Mouse (Mus musculus) G1E (cell line): ENCODE measurements around the gene Shb. TPM values are rescaled to one million over a fixed set of nuclear protein-coding genes. Genes with fewer than 3 reads are reported as not detected.
A peak's percentile ranks its signal among the peaks of the same experiment; 100 is the strongest.
"Not testable (repeated sequence)": the region's sequence is repeated elsewhere in the genome, so short reads cannot be mapped to it uniquely, and the experiment has no call there.

Source experiments
- ATAC-seq: 2 replicates; pipeline ENCODE4 v1.8.0; 2016; ENCODE audit warnings: mild to moderate bottlenecking; ENCODE audit not compliant: insufficient number of reproducible peaks, poor library complexity, low FRiP score, severe bottlenecking; ENCODE audit errors: extremely low read depth
- DNase-seq: peaks from one replicate; pipeline ENCODE4 v3.0.0; 2012; ENCODE audit warnings: low spot score
- H3K27me3 ChIP-seq: 2 replicates; pipeline ENCODE4 v1.6.1; 2012; ENCODE audit warnings: mild to moderate bottlenecking, low read length, inconsistent platforms; ENCODE audit not compliant: insufficient read depth
- H3K36me3 ChIP-seq: replicated peaks from 2 replicates; pipeline ENCODE3; 2012; ENCODE audit warnings: mild to moderate bottlenecking, inconsistent platforms
- H3K4me1 ChIP-seq: 2 replicates; pipeline ENCODE4 v1.6.1; 2012; ENCODE audit warnings: low read depth, low read length, inconsistent platforms, mixed read lengths; ENCODE audit not compliant: insufficient read depth
- H3K4me3 ChIP-seq: 2 replicates; pipeline ENCODE4 v1.5.1; 2012; ENCODE audit warnings: low read depth, mild to moderate bottlenecking, inconsistent platforms, low read length, moderate library complexity, mixed read lengths
- H3K9me3 ChIP-seq: replicated peaks from 2 replicates; pipeline ENCODE4 v1.6.1; 2012; ENCODE audit warnings: inconsistent platforms
- CTCF ChIP-seq: IDR thresholded peaks from 2 replicates; pipeline ENCODE4 v1.5.1; 2012; ENCODE audit warnings: low read depth, low read length, inconsistent platforms, mixed read lengths
- GATA1 ChIP-seq: IDR thresholded peaks from 2 replicates; pipeline ENCODE4 v1.6.1; 2012; ENCODE audit warnings: borderline replicate concordance, low read length, inconsistent platforms, mixed read lengths
- GATA2 ChIP-seq: IDR thresholded peaks from 2 replicates; pipeline ENCODE4 v1.6.1; 2012; ENCODE audit warnings: low read depth, low read length, inconsistent platforms, borderline replicate concordance
- POLR2AphosphoS5 ChIP-seq: IDR thresholded peaks from 2 replicates; pipeline ENCODE4 v1.6.1; 2012; ENCODE audit warnings: low read depth, low read length, inconsistent platforms; ENCODE audit not compliant: insufficient replicate concordance
- TAL1 ChIP-seq: conservative IDR thresholded peaks from 2 replicates; pipeline ENCODE4 v1.6.1; 2012; ENCODE audit warnings: low read depth, low read length, inconsistent platforms, mixed read lengths
- polyA plus RNA-seq: library from polyadenylated mRNA; stranded (reverse); fragments of >175 nt; gene quantifications from 2 replicates; pipeline ENCODE4 v1.2.3, GENCODE M21; 2012
- total RNA-seq, 2 experiments: library from RNA; stranded (forward) in 1 of 2; stranded (reverse) in 1 of 2; fragments of 200-1000 nt in 1 of 2; fragments of >200 nt in 1 of 2; fragmentation: Nextera tagmentation in 1 of 2; gene quantifications; 2 replicates each; pipeline ENCODE4 v1.2.3; 2014 to 2017

Gene Shb
- total and polyA plus RNA-seq, 3 experiments: not detected

GRCm38 (mm10) chr4:45404086-45404485 lies 128.2 kb downstream of the Shb start:
- H3K27me3 ChIP-seq: no peaks in the 10 kb centered on the region
- DNase-seq (no peak), ATAC-seq (no peak)
- peaks cover 8% of the 10 kb centered on the region for H3K9me3 ChIP-seq
- peak overlapping the region; percentile 38; the same call in 1 of the 2 replicates for H3K4me3 ChIP-seq
- TF ChIP-seq TAL1 (no peak), CTCF (no peak), GATA1 (no peak), GATA2 (no peak), POLR2AphosphoS5 (no peak)
- H3K36me3 ChIP-seq: peaks cover 62% of the 10 kb centered on the region
- peaks cover 63% of the 10 kb centered on the region for H3K4me1 ChIP-seq

- Histone ChIP-seq H3K4me1 (peaks cover 63% of the 10 kb centered on the region), H3K4me3 (no peak overlapping the region; the same call in 1 of the 2 replicates), H3K9me3 (peaks cover 12% of the 10 kb centered on the region), H3K36me3 (peaks cover 68% of the 10 kb centered on the region), H3K27me3 (no peaks in the 10 kb centered on the region)
- ATAC-seq (no peak), DNase-seq (no peak)
- TF ChIP-seq CTCF: no peak
- no peak for TF ChIP-seq TAL1
- no peak for TF ChIP-seq GATA1
- TF ChIP-seq POLR2AphosphoS5: no peak
- no peak for TF ChIP-seq GATA2
Observed at GRCm38 (mm10) chr4:45403499-45403878, 128.8 kb downstream of the Shb start.

DNA sequence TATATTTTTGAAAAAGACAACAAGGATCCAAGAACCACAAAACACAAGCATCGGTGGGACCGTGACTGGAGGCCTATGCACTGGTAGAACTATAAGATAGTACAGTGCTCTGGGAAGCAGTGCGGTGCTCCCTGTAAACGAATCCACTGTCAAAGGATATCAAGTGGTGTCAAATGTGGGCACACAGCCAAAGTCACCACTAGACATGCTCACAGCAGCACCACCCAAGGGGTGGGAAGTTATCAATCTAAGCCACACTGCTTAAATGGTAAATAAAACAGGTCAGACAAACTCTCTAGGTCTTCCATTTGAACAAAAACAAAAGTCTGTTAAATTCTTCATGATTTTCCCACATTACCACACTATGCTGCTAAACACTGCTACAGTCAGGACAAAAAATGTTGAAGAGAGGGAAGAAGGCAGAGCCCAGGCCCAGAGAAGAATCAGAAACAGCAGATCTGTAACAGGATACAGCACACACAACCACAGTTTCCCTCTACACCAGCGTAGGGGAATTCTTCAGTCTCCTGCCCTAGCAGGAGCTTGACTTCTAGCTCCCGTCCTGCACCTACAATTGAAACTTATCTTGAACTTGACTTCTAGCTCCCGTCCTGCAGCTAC lies 129.3 kb downstream of the Shb start:
- peak; percentile 31 for DNase-seq
- no peak for TF ChIP-seq TAL1
- Histone ChIP-seq H3K4me3 (no peak overlapping the region; the same call in 1 of the 2 replicates), H3K4me1 (peaks cover 65% of the 10 kb centered on the region), H3K36me3 (peaks cover 73% of the 10 kb centered on the region), H3K9me3 (peaks cover 12% of the 10 kb centered on the region), H3K27me3 (no peaks in the 10 kb centered on the region)
- ATAC-seq: no peak

GRCm38 (mm10) chr4:45402281-45402680 lies 130.0 kb downstream of the Shb start:
- peaks cover 79% of the 10 kb centered on the region for H3K36me3 ChIP-seq
- ATAC-seq (no peak), DNase-seq (no peak)
- peaks cover 12% of the 10 kb centered on the region for H3K9me3 ChIP-seq
- no peak overlapping the region for H3K4me3 ChIP-seq
- no peaks in the 10 kb centered on the region for H3K27me3 ChIP-seq
- TF ChIP-seq POLR2AphosphoS5 (no peak), GATA2 (no peak), GATA1 (no peak)
- peaks cover 65% of the 10 kb centered on the region for H3K4me1 ChIP-seq

- peaks cover 83% of the 10 kb centered on the region for H3K36me3 ChIP-seq
- H3K27me3 ChIP-seq: no peaks in the 10 kb centered on the region
- peaks cover 12% of the 10 kb centered on the region for H3K9me3 ChIP-seq
- TF ChIP-seq POLR2AphosphoS5 (no peak), GATA1 (no peak), CTCF (no peak), GATA2 (no peak), TAL1 (no peak)
- ATAC-seq (no peak), DNase-seq (no peak)
- no peak overlapping the region for H3K4me3 ChIP-seq
- H3K4me1 ChIP-seq: peaks cover 69% of the 10 kb centered on the region
Observed at GRCm38 (mm10) chr4:45399421-45400210, 132.7 kb downstream of the Shb start.

DNA sequence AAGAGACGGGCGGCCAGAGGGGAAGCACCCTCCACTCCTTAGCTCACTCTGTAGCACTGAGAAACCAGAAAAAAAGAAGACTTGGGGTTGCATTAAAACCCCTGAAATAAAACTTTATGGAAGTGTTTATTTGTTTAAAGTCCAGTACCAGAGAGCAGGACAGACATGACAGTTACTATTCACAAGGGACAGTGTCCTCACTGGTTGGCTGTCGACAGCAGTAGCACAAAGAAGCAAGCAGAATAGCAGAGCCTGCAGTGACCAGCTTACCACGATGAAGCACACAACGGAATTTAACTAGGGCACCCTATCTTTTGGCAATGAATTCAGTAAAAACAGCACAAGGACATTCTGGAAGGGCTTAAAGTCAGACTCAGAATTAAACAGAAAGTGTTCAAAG lies 134.0 kb downstream of the Shb start:
- Histone ChIP-seq H3K36me3 (peaks cover 79% of the 10 kb centered on the region), H3K9me3 (peaks cover 12% of the 10 kb centered on the region), H3K4me1 (peaks cover 67% of the 10 kb centered on the region)
- H3K4me3 ChIP-seq, DNase-seq, ATAC-seq, H3K27me3 ChIP-seq: not testable (repeated sequence)

- Histone ChIP-seq H3K4me1 (peaks cover 61% of the 10 kb centered on the region), H3K36me3 (peaks cover 60% of the 10 kb centered on the region), H3K9me3 (peaks cover 12% of the 10 kb centered on the region)
- peak; percentile 68 for ATAC-seq
- not testable (repeated sequence) for H3K4me3 ChIP-seq, H3K27me3 ChIP-seq, DNase-seq
Observed at GRCm38 (mm10) chr4:45396211-45396610, 136.1 kb downstream of the Shb start.
